Mouse (Mus musculus) heart, adult 2 months (tissue): ENCODE results near the gene Mtmr1. TPM values are rescaled to one million over a fixed set of nuclear protein-coding genes. Genes with fewer than 3 reads are reported as not detected.
"Not testable (repeated sequence)": the region's sequence is repeated elsewhere in the genome, so short reads cannot be mapped to it uniquely, and the experiment has no call there.

Experiments used
- DNase-seq, 2 experiments: peaks; one replicate each; pipeline ENCODE4 v3.0.0; 2021
- H3K27ac ChIP-seq: fragments of 200-600 bp; 2 replicates; pipeline ENCODE4 v1.8.1; 2022
- H3K27me3 ChIP-seq: fragments of 200-500 bp; 2 replicates; pipeline ENCODE4 v1.6.1; 2012; ENCODE audit warnings: mild to moderate bottlenecking, low read length, inconsistent platforms, mixed read lengths; ENCODE audit not compliant: control insufficient read depth, insufficient read depth
- H3K36me3 ChIP-seq: fragments of 200-500 bp; 2 replicates; pipeline ENCODE4 v1.6.1; 2012; ENCODE audit warnings: low read length, inconsistent platforms; ENCODE audit not compliant: control insufficient read depth, insufficient read depth
- H3K4me1 ChIP-seq: fragments of 200-500 bp; 2 replicates; pipeline ENCODE4 v1.6.1; 2011; ENCODE audit warnings: low read length; ENCODE audit not compliant: control insufficient read depth, insufficient read depth
- H3K4me3 ChIP-seq: fragments of 200-600 bp; 2 replicates; pipeline ENCODE4 v1.8.1; 2022
- H3K79me2 ChIP-seq: fragments of 200-500 bp; replicated peaks from 2 replicates; pipeline ENCODE4 v1.6.1; 2012; ENCODE audit warnings: mild to moderate bottlenecking, inconsistent platforms, low read length, moderate library complexity, mixed read lengths; ENCODE audit not compliant: control insufficient read depth, insufficient read depth
- H3K9ac ChIP-seq: fragments of 200-500 bp; 2 replicates; pipeline ENCODE4 v1.6.1; 2012; ENCODE audit warnings: low read depth, mild to moderate bottlenecking, control low read depth, inconsistent platforms, low read length, mixed read lengths
- CTCF ChIP-seq: fragments of 200-600 bp; IDR thresholded peaks from 2 replicates; pipeline ENCODE4 v1.8.1; 2022; ENCODE audit warnings: antibody characterized with exemption, mild to moderate bottlenecking, moderate library complexity
- EP300 ChIP-seq: fragments of 200-500 bp; IDR thresholded peaks from 2 replicates; pipeline ENCODE4 v1.6.1; 2011; ENCODE audit warnings: low read depth, low read length, control low read depth; ENCODE audit not compliant: insufficient read depth
- POLR2A ChIP-seq: fragments of 200-500 bp; IDR thresholded peaks from 2 replicates; pipeline ENCODE4 v1.6.1; 2011; ENCODE audit warnings: mild to moderate bottlenecking, low read depth, low read length, control low read depth; ENCODE audit not compliant: insufficient read depth
- WGBS: fragments of 180-500 bp; shearing (Covaris S2); methylation state at CpG from one replicate; pipeline ENCODE4 v1.1.7; 2018; 5-methylcytosine and 5-hydroxymethylcytosine counted together
- intact Hi-C: fragments of 180-260 bp; cut with DNase I; formaldehyde crosslinking; loops from one replicate; pipeline ENCODE4 v1.15.1; 2025
- long read RNA-seq: library from polyadenylated mRNA; stranded (forward); transcript quantifications from one replicate; pipeline ENCODE4 v2.0.0, GENCODE M21; 2021
- polyA plus RNA-seq: library from polyadenylated mRNA; depleted of rRNA; stranded (reverse); fragments of >200 nt; gene quantifications from 2 replicates; pipeline ENCODE4 v1.2.3, GENCODE M21; 2012; rRNA removed
- total RNA-seq, 2 experiments: library from RNA; stranded (reverse); gene quantifications; 2 replicates each; pipeline ENCODE4 v1.2.3; 2021

Gene Mtmr1
- total RNA-seq: 10 to 100 TPM; 21.4 to 30.0 TPM
- polyA plus RNA-seq: 8.3 and 13.4 TPM in 2 replicates
- long read RNA-seq, full-length matches to known transcripts: 2 of 25 reads
- long read RNA-seq, partial matches to known transcripts: 0 of 25 reads
- long read RNA-seq, other reads (novel, unspliced or antisense): 23 of 25 reads

- Histone ChIP-seq H3K4me1 (peaks cover 3% of the 10 kb centered on the region), H3K36me3 (no peaks in the 10 kb centered on the region), H3K9ac (peak within 1 kb of the TSS; percentile 93), H3K27ac (peak within 1 kb of the TSS; percentile 65), H3K79me2 (no peaks in the 10 kb centered on the region), H3K27me3 (no peaks in the 10 kb centered on the region), H3K4me3 (peak within 1 kb of the TSS; percentile 53)
- TF ChIP-seq CTCF: peak; percentile 65
- TF ChIP-seq EP300: no peak
- 0 out of 2 replicates have a peak, but pooled peaks have one; percentile 26 for TF ChIP-seq POLR2A
- intact Hi-C loops: no loop called here
- WGBS: 7% methylated on average over 37 of the region's 47 CpGs
- peak; percentile 89 to 91 for DNase-seq
Measured at GRCm38 (mm10) chrX:71364554-71364991, at the start of gene Mtmr1. TSS of gene Mtmr1 (plus strand) at chrX:71364760.

GRCm38 (mm10) chrX:71352033-71352432, 12.5 kb upstream of the Mtmr1 start:
- Histone ChIP-seq H3K27me3 (no peaks in the 10 kb centered on the region), H3K4me1 (no peaks in the 10 kb centered on the region), H3K36me3 (no peaks in the 10 kb centered on the region), H3K27ac (no peak overlapping the region), H3K79me2 (no peaks in the 10 kb centered on the region), H3K4me3 (no peak overlapping the region), H3K9ac (no peak overlapping the region)
- WGBS: 75% methylated on average over 1 of the region's 1 CpGs
- intact Hi-C loops: no loop called here
- no peak for DNase-seq
- no peak for TF ChIP-seq POLR2A
- peak; percentile 46 for TF ChIP-seq CTCF
- no peak for TF ChIP-seq EP300

- Histone ChIP-seq H3K27me3 (no peaks in the 10 kb centered on the region), H3K9ac (no peak overlapping the region), H3K4me1 (no peaks in the 10 kb centered on the region), H3K4me3 (no peak overlapping the region), H3K36me3 (no peaks in the 10 kb centered on the region), H3K27ac (no peak overlapping the region), H3K79me2 (no peaks in the 10 kb centered on the region)
- TF ChIP-seq EP300: no peak
- TF ChIP-seq POLR2A: no peak
- no peak for TF ChIP-seq CTCF
- intact Hi-C loops: no loop called here
- DNase-seq: no peak
- 29% methylated on average over 1 of the region's 1 CpGs for whole genome bisulfite sequencing
Measured at GRCm38 (mm10) chrX:71355331-71355730, 9.2 kb upstream of the Mtmr1 start.

GRCm38 (mm10) chrX:71361793-71362192, 2.8 kb upstream of the Mtmr1 start:
- H3K9ac ChIP-seq, intact Hi-C loops, H3K27ac ChIP-seq, H3K27me3 ChIP-seq, H3K4me1 ChIP-seq, H3K79me2 ChIP-seq, H3K4me3 ChIP-seq, H3K36me3 ChIP-seq: not testable (repeated sequence)
- WGBS: 84% methylated on average over 10 of the region's 10 CpGs
- peak in 1 of 2 experiments; percentile 1 for DNase-seq

GRCm38 (mm10) chrX:71364062-71364461, 498 bp upstream of the Mtmr1 start:
- intact Hi-C loops: no loop called here
- no peak for TF ChIP-seq EP300
- no peak for TF ChIP-seq CTCF
- no peak for TF ChIP-seq POLR2A
- H3K36me3 ChIP-seq: no peaks in the 10 kb centered on the region
- H3K9ac ChIP-seq: no peak overlapping the region
- H3K4me3 ChIP-seq: peak overlapping the region; percentile 53
- DNase-seq: no peak
- WGBS: 65% methylated on average over 5 of the region's 5 CpGs
- H3K4me1 ChIP-seq: peaks cover 3% of the 10 kb centered on the region
- no peaks in the 10 kb centered on the region for H3K27me3 ChIP-seq
- H3K27ac ChIP-seq: peak overlapping the region; percentile 65
- no peaks in the 10 kb centered on the region for H3K79me2 ChIP-seq

- Histone ChIP-seq H3K36me3 (no peaks in the 10 kb centered on the region), H3K79me2 (no peaks in the 10 kb centered on the region), H3K27ac (peak overlapping the region; percentile 65), H3K27me3 (no peaks in the 10 kb centered on the region), H3K4me1 (peaks cover 3% of the 10 kb centered on the region), H3K9ac (peak overlapping the region; percentile 93), H3K4me3 (peak overlapping the region; percentile 53)
- TF ChIP-seq POLR2A: no peak
- TF ChIP-seq EP300: no peak
- TF ChIP-seq CTCF: no peak
- 31% methylated on average over 20 of the region's 20 CpGs for WGBS
- intact Hi-C loops: no loop called here
- DNase-seq: peak in 1 of 2 experiments; percentile 61
Measured at GRCm38 (mm10) chrX:71365011-71365410, 451 bp downstream of the Mtmr1 start.
